Mouse (Mus musculus) ES-E14 (cell line): ENCODE measurements around the gene Tmem208. TPM values are rescaled to one million over a fixed set of nuclear protein-coding genes. Genes with fewer than 3 reads are reported as not detected.

Experiments used
- DNase-seq: peaks from one replicate; pipeline ENCODE4 v3.0.0-alpha.2; 2013; ENCODE audit warnings: low read depth, low spot score
- H3K27ac ChIP-seq: 2 replicates; pipeline ENCODE4 v1.5.1; 2012; ENCODE audit warnings: low read depth, mild to moderate bottlenecking, low read length, moderate library complexity, mixed read lengths; ENCODE audit not compliant: poor library complexity, insufficient read depth, severe bottlenecking
- H3K36me3 ChIP-seq: 2 replicates; pipeline ENCODE4 v1.6.1; 2012; ENCODE audit warnings: mild to moderate bottlenecking, low read length, moderate library complexity, mixed read lengths; ENCODE audit not compliant: control insufficient read depth, poor library complexity, insufficient read depth, severe bottlenecking
- H3K4me1 ChIP-seq, 2 experiments: fragments of 150-350 bp in 1 of 2; sonication (generic) in 1 of 2; 2 replicates each; pipeline ENCODE4 v1.6.1; 2012; ENCODE audit warnings: low read length in 2 of 2, mild to moderate bottlenecking in 1 of 2, mixed read lengths in 1 of 2; ENCODE audit not compliant: control insufficient read depth in 2 of 2, insufficient read depth in 2 of 2, poor library complexity in 1 of 2
- H3K4me3 ChIP-seq, 2 experiments: fragments of 150-350 bp in 1 of 2; sonication (generic) in 1 of 2; 2 replicates each; pipeline ENCODE4 v1.5.1; 2012; ENCODE audit warnings: low read length in 2 of 2, low read depth in 1 of 2, mild to moderate bottlenecking in 1 of 2, mixed read lengths in 1 of 2; ENCODE audit not compliant: insufficient read depth in 1 of 2, poor library complexity in 1 of 2, severe bottlenecking in 1 of 2
- H3K9ac ChIP-seq: 2 replicates; pipeline ENCODE4 v1.6.1; 2012; ENCODE audit warnings: low read depth, mild to moderate bottlenecking, low read length, mixed read lengths; ENCODE audit not compliant: poor library complexity, insufficient read depth, severe bottlenecking
- H3K9me3 ChIP-seq: fragments of 150-350 bp; sonication (generic); 2 replicates; pipeline ENCODE4 v1.6.1; 2012; ENCODE audit warnings: low read depth, mild to moderate bottlenecking, low read length; ENCODE audit not compliant: control insufficient read depth, insufficient read depth
- CHD2 ChIP-seq: IDR thresholded peaks from 2 replicates; pipeline ENCODE4 v1.6.1; 2014; ENCODE audit warnings: mild to moderate bottlenecking, low read depth, low read length, inconsistent platforms
- HCFC1 ChIP-seq: IDR thresholded peaks from 2 replicates; pipeline ENCODE4 v1.6.1; 2012; ENCODE audit warnings: low read length, inconsistent platforms, borderline replicate concordance; ENCODE audit not compliant: insufficient read depth
- MAFK ChIP-seq: IDR thresholded peaks from 2 replicates; pipeline ENCODE4 v1.6.1; 2014; ENCODE audit warnings: mild to moderate bottlenecking, low read depth, low read length, inconsistent platforms; ENCODE audit not compliant: insufficient read depth
- ZC3H11A ChIP-seq: IDR thresholded peaks from 2 replicates; pipeline ENCODE4 v1.6.1; 2012; ENCODE audit warnings: low read depth, mild to moderate bottlenecking, inconsistent platforms, low read length, borderline replicate concordance
- ZNF384 ChIP-seq: IDR thresholded peaks from 2 replicates; pipeline ENCODE4 v1.6.1; 2012; ENCODE audit warnings: low read depth, low read length, inconsistent platforms
- in situ Hi-C, 2 experiments: fragments of 600-800 bp; cut with MboI; formaldehyde crosslinking; loops; one replicate each; pipeline ENCODE4 v1.15.1; 2025; ENCODE audit warnings: low sequenced_read_pairs in 2 of 2, inconsistent platforms in 1 of 2; ENCODE audit not compliant: unreplicated experiment in 2 of 2
- total RNA-seq: library from RNA; depleted of rRNA; stranded (reverse); fragments of 300-350 nt; gene quantifications from 2 replicates; pipeline ENCODE4 v1.2.3, GENCODE M21; 2012

The Tmem208 gene
- total RNA-seq, 1 experiment, result 123 TPM

GRCm38 (mm10) chr8:105297511-105298192, 28.5 kb upstream of the Tmem208 start, which contains the start of gene E2f4:
E2f4 (plus strand) TSS chr8:105297663.
- H3K9ac ChIP-seq, result peak within 1 kb of the TSS; percentile 95
- TF ChIP-seq ZC3H11A, result no peak
- TF ChIP-seq ZNF384, result no peak
- TF ChIP-seq MAFK, result no peak
- TF ChIP-seq HCFC1, result peak; percentile 64; the same call in 1 of the 2 replicates
- no peak for TF ChIP-seq CHD2
- peaks cover 29% of the 10 kb centered on the region for H3K36me3 ChIP-seq
- H3K4me3 ChIP-seq, result peak within 1 kb of the TSS; percentile 92 to 93
- peak within 1 kb of the TSS; percentile 45 for H3K27ac ChIP-seq
- peaks cover 2 to 23% of the 10 kb centered on the region in 2 experiments; a peak in 3 of 4 replicates for H3K4me1 ChIP-seq
- H3K9me3 ChIP-seq, result no peaks in the 10 kb centered on the region
- DNase-seq, result peak; percentile 75
- in situ Hi-C loops, result no loop called here

GRCm38 (mm10) chr8:105298351-105299252, 27.6 kb upstream of the Tmem208 start:
- Histone ChIP-seq H3K9ac (peak overlapping the region; percentile 95), H3K27ac (peak overlapping the region; percentile 45; the same call in 1 of the 2 replicates), H3K4me1 (peaks cover 2 to 20% of the 10 kb centered on the region in 2 experiments; a peak in 3 of 4 replicates), H3K36me3 (peaks cover 34% of the 10 kb centered on the region), H3K4me3 (peak overlapping the region; percentile 92 to 93), H3K9me3 (no peaks in the 10 kb centered on the region)
- no peak for TF ChIP-seq CHD2
- TF ChIP-seq MAFK, result no peak
- no peak for TF ChIP-seq ZC3H11A
- TF ChIP-seq HCFC1, result no peak
- no peak for TF ChIP-seq ZNF384
- DNase-seq, result no peak
- in situ Hi-C loops, result no loop called here

GRCm38 (mm10) chr8:105299962-105300361, 26.2 kb upstream of the Tmem208 start:
- Histone ChIP-seq H3K27ac (no peak overlapping the region), H3K9ac (no peak overlapping the region), H3K9me3 (no peaks in the 10 kb centered on the region), H3K4me1 (peaks cover 2 to 28% of the 10 kb centered on the region in 2 experiments; a peak in 2 of 4 replicates), H3K36me3 (peaks cover 48% of the 10 kb centered on the region), H3K4me3 (no peak overlapping the region)
- no peak for DNase-seq
- TF ChIP-seq CHD2 (no peak), HCFC1 (no peak), MAFK (no peak), ZC3H11A (no peak), ZNF384 (no peak)
- in situ Hi-C loops, result no loop called here

- TF ChIP-seq HCFC1 (no peak), ZC3H11A (no peak), CHD2 (no peak), MAFK (no peak), ZNF384 (no peak)
- Histone ChIP-seq H3K9ac (no peak overlapping the region), H3K4me3 (no peak overlapping the region), H3K27ac (peak overlapping the region; percentile 27; the same call in 1 of the 2 replicates), H3K36me3 (peaks cover 60% of the 10 kb centered on the region), H3K4me1 (peaks cover 0 to 19% of the 10 kb centered on the region in 2 experiments; a peak in 2 of 4 replicates), H3K9me3 (no peaks in the 10 kb centered on the region)
- in situ Hi-C loops, result no loop called here
- DNase-seq, result no peak
Measured at GRCm38 (mm10) chr8:105303396-105303795, 22.8 kb upstream of the Tmem208 start.
